Mouse (Mus musculus) heart, embryonic 16.5 days (tissue): ENCODE measurements at regions not wholly inside any gene's neighbourhood (a gene's known extent, or its start where the extent isn't known, plus 50 kb on each side); places are given as distances from the start of the nearest gene placed in this dataset.

Experiments
- ATAC-seq: fragments of 200-750 bp; cut with Nextera tagmentation; replicated peaks from 2 replicates; pipeline ENCODE4 v1.8.0; 2017; ENCODE audit warnings: moderate number of reproducible peaks; ENCODE audit not compliant: insufficient read depth, low FRiP score; ENCODE audit errors: extremely low read depth
- H3K27ac ChIP-seq: fragments of 300-500 bp; sonication (generic); 2 replicates; pipeline ENCODE4 v1.5.1; 2014; ENCODE audit warnings: mild to moderate bottlenecking, low read length, control low read depth, moderate library complexity
- H3K27me3 ChIP-seq: fragments of 300-500 bp; sonication (generic); 2 replicates; pipeline ENCODE4 v1.6.1; 2014; ENCODE audit warnings: low read length, mixed read lengths; ENCODE audit not compliant: control insufficient read depth, insufficient read depth
- H3K36me3 ChIP-seq: fragments of 300-500 bp; sonication (generic); 2 replicates; pipeline ENCODE4 v1.6.1; 2014; ENCODE audit not compliant: control insufficient read depth, insufficient read depth
- H3K4me1 ChIP-seq: fragments of 300-500 bp; sonication (generic); 2 replicates; pipeline ENCODE4 v1.6.1; 2014; ENCODE audit warnings: low read length, mixed read lengths; ENCODE audit not compliant: control insufficient read depth, insufficient read depth
- H3K4me2 ChIP-seq: fragments of 300-500 bp; sonication (generic); 2 replicates; pipeline ENCODE4 v1.6.1; 2014; ENCODE audit warnings: low read depth, mild to moderate bottlenecking, control low read depth, low read length
- H3K4me3 ChIP-seq: fragments of 300-500 bp; sonication (generic); 2 replicates; pipeline ENCODE4 v1.5.1; 2014; ENCODE audit warnings: mild to moderate bottlenecking, control low read depth, low read length
- H3K9ac ChIP-seq: fragments of 300-500 bp; sonication (generic); 2 replicates; pipeline ENCODE4 v1.6.1; 2014; ENCODE audit warnings: low read length, control low read depth
- H3K9me3 ChIP-seq: fragments of 300-500 bp; sonication (generic); replicated peaks from 2 replicates; pipeline ENCODE4 v1.6.1; 2016; ENCODE audit warnings: low read length; ENCODE audit not compliant: control insufficient read depth
- WGBS: fragments of 180-500 bp; shearing (Covaris S2); extraction: QIAGEN DNeasy Blood & Tissue Kit; methylation state at CpG from one replicate; pipeline ENCODE4 v1.1.7; 2014; 5-methylcytosine and 5-hydroxymethylcytosine counted together

- no peaks in the 10 kb centered on the region for H3K4me1 ChIP-seq
- H3K4me3 ChIP-seq = no peak overlapping the region
- no peaks in the 10 kb centered on the region for H3K9me3 ChIP-seq
- WGBS = 48% methylated on average over 1 of the region's 1 CpGs
- H3K27me3 ChIP-seq = no peaks in the 10 kb centered on the region
- no peak overlapping the region for H3K27ac ChIP-seq
- H3K9ac ChIP-seq = no peak overlapping the region
- ATAC-seq = no peak
- H3K36me3 ChIP-seq = no peaks in the 10 kb centered on the region
- H3K4me2 ChIP-seq = no peak overlapping the region
These were observed 581.9 kb downstream of the 1700064H15Rik start for GRCm38 (mm10) chr3:19046610-19047009.

- H3K27me3 ChIP-seq = no peaks in the 10 kb centered on the region; the same call in 1 of the 2 replicates
- no peak overlapping the region for H3K4me3 ChIP-seq
- no peak overlapping the region for H3K4me2 ChIP-seq
- no peak for ATAC-seq
- no peak overlapping the region for H3K27ac ChIP-seq
- no peak overlapping the region for H3K9ac ChIP-seq
- 69% methylated on average over 3 of the region's 3 CpGs for WGBS
- no peaks in the 10 kb centered on the region for H3K36me3 ChIP-seq
- no peaks in the 10 kb centered on the region for H3K4me1 ChIP-seq
- no peaks in the 10 kb centered on the region for H3K9me3 ChIP-seq
These were observed 572.5 kb downstream of the 1700064H15Rik start for GRCm38 (mm10) chr3:19055961-19056360.

- H3K9ac ChIP-seq = no peak overlapping the region
- no peaks in the 10 kb centered on the region for H3K4me1 ChIP-seq
- H3K9me3 ChIP-seq = no peaks in the 10 kb centered on the region
- no peak for ATAC-seq
- no peaks in the 10 kb centered on the region for H3K36me3 ChIP-seq
- H3K27ac ChIP-seq = no peak overlapping the region
- no peak overlapping the region for H3K4me3 ChIP-seq
- H3K27me3 ChIP-seq = no peaks in the 10 kb centered on the region; the same call in 1 of the 2 replicates
- H3K4me2 ChIP-seq = no peak overlapping the region
- WGBS = 22% methylated on average over 9 of the region's 9 CpGs
These were observed 571.9 kb downstream of the 1700064H15Rik start for GRCm38 (mm10) chr3:19056623-19057022.

DNA sequence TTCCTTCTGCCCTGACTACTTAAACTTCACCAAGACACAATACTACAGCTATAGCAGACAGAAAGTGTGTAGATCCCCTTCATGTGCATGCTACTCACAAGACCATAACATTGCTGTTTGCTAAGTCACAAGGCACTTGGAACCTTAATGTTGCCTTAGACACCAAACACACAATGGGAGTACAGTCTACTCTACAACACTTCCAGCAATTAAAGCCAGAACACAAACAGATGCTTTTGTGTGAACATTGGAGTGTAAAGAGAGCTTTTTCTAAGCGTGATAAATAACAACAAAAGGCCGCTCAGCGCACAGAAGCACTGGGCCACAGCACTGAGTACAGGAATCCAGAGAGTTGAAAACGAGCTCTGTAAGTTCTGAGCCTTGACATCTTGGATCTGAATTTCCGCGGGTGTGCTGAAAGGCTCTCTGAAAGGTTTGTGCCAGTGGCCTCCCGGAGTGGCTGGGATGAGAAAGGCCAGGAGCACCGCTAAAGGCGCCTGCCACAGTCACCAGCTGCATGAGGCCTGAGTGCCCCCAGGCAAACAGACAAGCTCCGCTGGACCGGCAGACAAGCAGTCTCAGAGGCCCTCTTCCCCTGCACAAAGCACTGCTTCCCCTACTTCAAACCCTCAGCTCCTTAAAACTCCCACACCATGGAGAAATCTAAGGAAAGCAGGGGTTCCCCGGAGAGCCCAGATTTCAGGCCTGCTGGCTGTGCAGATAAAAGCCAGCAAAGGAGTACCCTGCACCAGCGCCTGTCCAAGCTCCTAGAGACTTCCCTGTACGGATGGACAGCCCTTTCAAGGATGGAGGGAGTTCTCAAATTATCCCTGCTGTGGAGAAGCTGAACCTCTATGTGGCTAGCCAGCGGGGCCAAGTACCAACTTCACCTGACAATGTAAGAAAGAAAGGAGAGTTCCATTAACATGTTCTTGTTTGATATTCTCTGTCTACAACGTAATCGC lies 568.3 kb downstream of the 1700064H15Rik start:
- no peak overlapping the region for H3K9ac ChIP-seq
- H3K9me3 ChIP-seq = no peaks in the 10 kb centered on the region
- H3K36me3 ChIP-seq = no peaks in the 10 kb centered on the region
- no peak overlapping the region for H3K27ac ChIP-seq
- WGBS = 47% methylated on average over 15 of the region's 17 CpGs
- H3K4me2 ChIP-seq = no peak overlapping the region
- H3K4me3 ChIP-seq = no peak overlapping the region
- ATAC-seq = no peak
- no peaks in the 10 kb centered on the region for H3K4me1 ChIP-seq
- no peaks in the 10 kb centered on the region; the same call in 1 of the 2 replicates for H3K27me3 ChIP-seq

DNA sequence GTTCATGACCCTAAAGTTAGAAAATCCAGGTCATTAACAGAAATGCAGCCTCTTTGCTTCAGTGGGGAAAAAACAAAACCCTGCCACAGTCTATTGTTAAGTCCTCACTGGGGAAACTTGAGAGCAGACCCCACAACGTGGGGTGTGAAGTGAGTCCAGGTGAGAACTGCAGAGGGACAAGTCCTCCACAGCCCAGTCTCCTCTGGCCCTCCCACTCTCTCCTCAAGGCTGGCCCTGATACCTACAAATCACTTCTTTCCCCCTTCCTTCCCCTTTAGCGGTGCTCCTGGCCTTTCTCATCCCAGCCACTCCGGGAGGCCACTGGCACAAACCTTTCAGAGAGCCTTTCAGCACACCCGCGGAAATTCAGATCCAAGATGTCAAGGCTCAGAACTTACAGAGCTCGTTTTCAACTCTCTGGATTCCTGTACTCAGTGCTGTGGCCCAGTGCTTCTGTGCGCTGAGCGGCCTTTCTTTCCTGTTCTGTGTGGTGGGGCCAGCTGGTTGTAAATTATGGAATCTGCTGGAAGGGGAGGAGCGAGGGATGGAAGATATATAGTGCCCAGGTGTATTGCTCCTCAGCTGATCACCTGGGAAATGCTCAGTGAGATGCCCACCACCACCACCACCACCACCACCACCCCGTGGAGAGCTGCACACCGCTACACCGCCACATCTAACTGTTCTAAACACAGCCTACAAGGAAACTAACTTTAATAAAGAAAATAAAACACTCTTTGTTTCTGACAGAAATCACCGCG lies 566.8 kb downstream of the 1700064H15Rik start:
- no peak for ATAC-seq
- no peak overlapping the region for H3K4me2 ChIP-seq
- H3K4me3 ChIP-seq = no peak overlapping the region
- H3K9me3 ChIP-seq = no peaks in the 10 kb centered on the region
- 44% methylated on average over 12 of the region's 14 CpGs for WGBS
- no peak overlapping the region for H3K9ac ChIP-seq
- H3K27ac ChIP-seq = no peak overlapping the region
- H3K36me3 ChIP-seq = no peaks in the 10 kb centered on the region
- no peaks in the 10 kb centered on the region for H3K4me1 ChIP-seq
- no peaks in the 10 kb centered on the region; the same call in 1 of the 2 replicates for H3K27me3 ChIP-seq

- no peak for ATAC-seq
- H3K9ac ChIP-seq = no peak overlapping the region
- H3K27ac ChIP-seq = no peak overlapping the region
- H3K4me1 ChIP-seq = no peaks in the 10 kb centered on the region
- H3K27me3 ChIP-seq = no peaks in the 10 kb centered on the region
- 29% methylated on average over 6 of the region's 6 CpGs for WGBS
- H3K9me3 ChIP-seq = no peaks in the 10 kb centered on the region
- no peaks in the 10 kb centered on the region for H3K36me3 ChIP-seq
- H3K4me3 ChIP-seq = no peak overlapping the region
- H3K4me2 ChIP-seq = no peak overlapping the region
These were observed 566.1 kb downstream of the 1700064H15Rik start for GRCm38 (mm10) chr3:19062249-19062859.

GRCm38 (mm10) chr3:19067141-19067757 lies 561.2 kb downstream of the 1700064H15Rik start:
- Histone ChIP-seq H3K4me3 (no peak overlapping the region), H3K9me3 (no peaks in the 10 kb centered on the region), H3K27me3 (no peaks in the 10 kb centered on the region), H3K9ac (no peak overlapping the region), H3K4me2 (no peak overlapping the region), H3K4me1 (no peaks in the 10 kb centered on the region), H3K36me3 (no peaks in the 10 kb centered on the region), H3K27ac (no peak overlapping the region)
- ATAC-seq = no peak
- 71% methylated on average over 3 of the region's 3 CpGs for WGBS
